Mouse (Mus musculus): ENCODE measurements around the gene Dnajb7.

Dnajb7 gene

GRCm38 (mm10) chr15:81408199-81408598 is at the start of gene Dnajb7:
Gene Dnajb7, minus strand, starts transcription at chr15:81408299.
- no peak for DNase-seq

- DNase-seq, result peak; percentile 26
Observed at GRCm38 (mm10) chr15:81448463-81448862, 40.4 kb upstream of the Dnajb7 start.

DNA sequence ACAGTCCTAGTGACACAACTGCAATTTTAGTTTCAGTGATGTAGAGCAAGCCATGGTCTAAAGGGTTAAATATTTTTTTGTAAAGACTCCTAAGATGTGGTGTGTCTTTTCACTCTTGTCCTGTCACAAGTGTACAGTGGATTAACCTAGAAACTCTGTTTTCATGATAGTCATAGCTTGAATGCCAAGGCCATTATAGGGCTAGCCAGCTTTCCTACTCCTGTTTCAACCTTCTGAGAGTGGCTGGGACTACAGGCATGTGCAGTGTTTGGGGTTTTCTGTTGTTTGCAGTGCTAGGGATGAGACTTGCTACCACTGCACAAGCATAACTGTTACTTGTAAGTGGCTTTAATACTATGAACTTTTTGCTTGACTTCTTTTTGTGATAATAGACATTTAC is 31.1 kb upstream of the Dnajb7 start:
- no peak for DNase-seq

DNA sequence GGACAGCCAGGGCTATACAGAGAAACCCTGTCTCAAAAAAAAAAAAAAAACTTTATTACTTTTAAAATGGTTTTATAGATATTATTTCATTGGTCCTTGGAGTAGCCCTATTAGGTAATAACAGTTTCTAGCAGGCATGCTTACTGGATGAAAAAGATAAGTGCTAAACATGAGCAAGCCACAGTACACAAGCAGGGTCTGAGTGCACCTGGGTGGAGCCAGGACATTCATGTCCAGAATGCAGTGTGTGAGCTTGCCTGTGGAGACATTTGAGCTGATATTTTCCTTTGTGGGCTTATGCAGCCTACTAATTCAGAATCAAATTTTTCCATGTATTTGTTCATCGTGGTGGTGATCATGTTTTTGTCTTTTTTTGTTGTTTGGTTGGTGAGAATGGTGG is 30.2 kb upstream of the Dnajb7 start:
- DNase-seq, result no peak

DNA sequence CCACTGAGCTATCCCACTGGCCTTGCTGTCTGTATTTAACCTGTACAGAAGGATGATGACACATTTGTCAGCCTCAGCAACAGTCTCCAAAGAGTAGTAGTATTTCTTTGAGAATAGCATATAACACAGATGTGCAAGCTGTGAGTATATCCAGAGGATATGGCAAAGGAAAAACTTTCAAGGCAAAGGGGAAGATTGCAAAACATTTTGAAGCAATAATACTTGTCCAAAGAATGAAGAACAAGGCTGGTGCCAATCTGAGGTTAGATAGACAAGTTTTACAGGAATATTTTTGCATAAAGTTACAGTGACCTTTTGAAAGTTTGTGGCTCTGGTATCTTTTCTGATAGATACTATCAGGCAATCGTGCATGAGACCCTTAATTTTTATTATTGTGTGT is 23.1 kb upstream of the Dnajb7 start:
- DNase-seq, result no peak

DNA sequence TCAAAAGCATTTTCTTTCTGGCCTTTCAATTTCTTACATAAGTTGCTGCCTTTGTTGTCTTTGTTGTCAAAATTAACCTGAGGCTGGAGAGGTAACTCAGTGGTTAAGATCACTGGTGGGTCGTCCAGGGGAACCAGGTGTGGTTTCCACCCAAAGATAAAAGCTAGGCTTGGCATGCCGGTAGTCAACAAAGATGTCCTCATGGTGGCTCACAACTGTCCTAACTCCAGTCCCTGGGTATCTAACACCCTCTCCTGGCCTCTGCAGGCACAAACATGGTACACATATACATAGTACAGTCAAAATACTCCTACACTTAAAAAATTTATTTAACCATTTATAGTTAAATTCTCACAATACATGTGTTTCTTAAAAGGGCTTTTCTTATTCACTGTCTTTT is 19.8 kb upstream of the Dnajb7 start:
- DNase-seq, result no peak

- no peak for DNase-seq
Observed at GRCm38 (mm10) chr15:81425311-81425710, 17.2 kb upstream of the Dnajb7 start.

GRCm38 (mm10) chr15:81422156-81422681 is 14.1 kb upstream of the Dnajb7 start:
- DNase-seq, result no peak

GRCm38 (mm10) chr15:81421454-81421853 is 13.4 kb upstream of the Dnajb7 start:
- DNase-seq, result no peak

DNA sequence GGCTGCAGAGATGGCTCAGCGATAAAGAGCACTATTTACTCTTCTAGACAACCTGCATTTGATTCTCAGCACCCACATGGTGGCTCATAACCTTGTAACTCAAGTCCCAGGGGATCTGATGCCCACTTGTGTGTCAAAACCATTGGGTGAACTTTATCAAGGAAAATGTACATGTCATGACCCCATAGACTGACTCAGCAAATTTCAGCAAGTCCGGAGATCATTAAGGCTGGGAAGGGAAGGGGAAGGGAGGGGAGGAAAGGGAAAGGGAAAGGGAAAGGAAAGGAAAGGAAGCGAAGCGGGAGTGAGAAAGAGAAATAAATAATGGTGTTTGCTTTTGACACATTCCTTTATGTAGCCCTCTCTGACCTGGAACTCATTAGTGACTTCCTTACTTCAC is 10.0 kb upstream of the Dnajb7 start:
- DNase-seq, result peak; percentile 12

DNA sequence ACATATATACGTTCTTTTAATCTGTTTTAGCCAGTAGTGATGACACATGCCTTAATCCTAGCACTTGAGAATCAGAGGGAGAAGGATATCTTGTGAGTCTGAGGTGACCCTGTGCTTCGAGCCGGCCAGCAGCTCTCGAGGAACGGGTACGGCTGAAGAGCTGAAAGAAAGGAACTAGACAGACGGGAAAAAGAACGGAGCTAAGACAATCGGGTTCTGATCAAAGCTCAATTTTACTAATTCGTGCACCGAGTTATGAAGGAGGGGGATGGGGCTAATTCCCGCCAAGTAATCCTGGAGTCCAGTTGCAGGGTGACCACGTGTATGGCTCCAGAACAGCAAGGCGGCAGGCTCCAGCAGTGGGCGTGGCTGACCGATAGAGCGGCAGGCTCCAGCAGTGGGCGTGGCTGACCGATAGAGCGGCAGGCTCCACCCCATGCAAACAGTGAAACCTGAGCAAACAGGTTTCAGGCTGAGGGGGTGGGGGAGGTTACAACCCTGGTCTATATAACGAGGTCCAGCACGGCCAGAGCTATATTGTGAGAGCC is 8.7 kb upstream of the Dnajb7 start:
- peak; percentile 92 for DNase-seq

DNA sequence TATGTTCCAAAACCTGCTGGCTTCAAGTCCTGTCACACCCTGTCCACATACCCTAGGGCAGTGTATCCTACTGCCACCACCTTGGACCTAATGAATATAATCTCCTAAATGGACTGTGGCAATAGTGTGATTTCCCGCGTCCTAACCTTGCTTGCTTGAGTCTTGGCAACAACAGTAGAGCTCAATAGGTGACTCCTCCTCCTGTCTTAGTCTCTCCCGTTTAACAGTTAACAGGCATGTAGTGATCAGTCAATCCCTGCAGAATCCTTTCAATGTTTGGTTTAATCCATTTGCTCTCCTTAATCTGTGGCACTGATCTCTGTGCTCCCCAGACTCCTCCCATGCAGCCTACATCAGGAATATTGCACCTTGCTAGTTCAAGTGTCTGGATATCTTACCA is 3.1 kb downstream of the Dnajb7 start:
- no peak for DNase-seq

DNA sequence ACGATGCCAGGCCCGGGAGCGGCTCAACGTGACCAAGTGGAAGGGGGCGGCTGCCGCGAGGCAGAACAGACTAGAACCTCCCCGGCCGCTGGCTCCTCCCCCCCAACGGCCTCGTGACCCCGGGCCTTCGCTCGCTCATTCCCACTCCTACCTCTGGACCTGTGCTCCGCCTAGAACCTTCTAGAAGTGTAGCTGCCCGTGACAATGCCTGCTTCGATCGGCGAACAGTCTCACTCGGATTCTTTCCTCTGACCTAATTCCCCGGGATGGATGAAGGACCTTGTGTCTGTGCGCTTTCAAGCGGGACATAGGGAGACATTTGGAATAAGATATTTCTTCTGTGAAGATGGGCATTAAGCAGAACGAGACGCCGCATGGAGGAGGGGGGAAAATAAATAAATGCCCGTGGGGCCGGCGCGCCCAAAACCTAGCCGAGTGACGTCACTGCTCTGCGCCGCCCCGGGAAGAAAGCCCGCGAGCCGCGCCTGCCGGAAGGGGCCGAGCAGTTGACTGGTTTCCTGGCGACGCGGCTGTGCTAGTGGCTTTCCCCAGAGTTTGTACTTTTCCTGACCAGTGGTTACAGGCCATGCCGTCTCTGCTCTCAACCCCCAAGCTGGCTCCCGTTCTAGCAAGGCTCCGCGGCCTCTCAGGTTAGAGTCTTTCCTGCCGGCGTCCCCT is 8.3 kb downstream of the Dnajb7 start, which contains the start of the genes St13 and Xpnpep3:
Gene St13, minus strand, starts transcription at position 440 of the 678 bp plus-strand sequence.
Gene Xpnpep3, plus strand, starts transcription at position 501 of the 678 bp plus-strand sequence.
- DNase-seq, result peak; percentile 98

- no peak for DNase-seq
Observed at GRCm38 (mm10) chr15:81399297-81399637, 8.8 kb downstream of the Dnajb7 start.

GRCm38 (mm10) chr15:81398189-81398588 is 9.9 kb downstream of the Dnajb7 start:
- no peak for DNase-seq

GRCm38 (mm10) chr15:81394211-81394915 is 13.7 kb downstream of the Dnajb7 start:
- no peak for DNase-seq

- DNase-seq, result no peak
Observed at GRCm38 (mm10) chr15:81392997-81393396, 15.1 kb downstream of the Dnajb7 start.

GRCm38 (mm10) chr15:81386327-81386726 is 21.8 kb downstream of the Dnajb7 start:
- no peak for DNase-seq

DNA sequence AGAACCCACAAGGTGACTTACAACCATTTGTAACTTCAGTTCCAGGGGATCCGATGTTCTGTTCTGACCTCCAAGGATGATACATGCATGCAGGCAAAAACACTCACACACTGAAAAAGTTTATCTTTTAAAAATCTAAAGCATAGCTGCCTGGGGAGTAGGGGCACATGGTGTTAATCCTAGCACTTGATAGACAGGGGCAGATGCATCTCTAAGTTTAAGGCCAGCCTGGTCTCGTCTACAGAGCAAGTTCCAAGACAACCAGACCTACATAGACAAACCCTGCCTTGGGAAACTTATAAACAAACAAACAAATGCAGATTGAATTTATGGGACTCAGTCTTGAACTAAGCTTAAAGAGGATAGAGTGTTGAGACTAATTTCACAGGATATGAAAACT is 29.3 kb downstream of the Dnajb7 start:
- no peak for DNase-seq

GRCm38 (mm10) chr15:81374621-81375020 is 33.5 kb downstream of the Dnajb7 start:
- no peak for DNase-seq

- no peak for DNase-seq
Observed at GRCm38 (mm10) chr15:81370356-81370755, 37.7 kb downstream of the Dnajb7 start.

DNA sequence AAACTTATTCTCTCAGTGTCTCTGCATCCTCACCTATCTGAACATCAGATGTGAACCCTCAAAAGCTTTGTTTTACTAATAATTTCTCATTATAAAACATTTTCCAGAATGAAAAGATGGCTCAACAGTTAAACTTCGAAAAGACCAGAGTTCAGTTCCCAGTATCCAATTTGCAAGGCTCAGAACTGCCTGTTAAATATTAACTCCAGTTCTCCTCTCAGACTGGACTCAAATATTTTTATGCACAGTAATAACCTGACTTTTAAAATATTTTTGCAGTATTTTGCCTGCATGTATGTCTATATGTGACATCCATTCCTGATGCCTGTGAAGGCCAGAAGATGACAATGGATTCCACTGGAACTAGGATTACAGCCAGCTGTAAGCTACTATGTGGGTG is 39.5 kb downstream of the Dnajb7 start:
- no peak for DNase-seq

GRCm38 (mm10) chr15:81366241-81366640 is 41.9 kb downstream of the Dnajb7 start:
- no peak for DNase-seq

- peak; percentile 14 for DNase-seq
Observed at GRCm38 (mm10) chr15:81365246-81365645, 42.9 kb downstream of the Dnajb7 start.

Data from liver (tissue).